Mouse (Mus musculus): Measurements from ENCODE around the gene Scaper. TPM values are rescaled to one million over a fixed set of nuclear protein-coding genes. Genes with fewer than 3 reads are reported as not detected.

Scaper gene
- polyA plus RNA-seq, 1 experiment = 2.6 TPM

DNA sequence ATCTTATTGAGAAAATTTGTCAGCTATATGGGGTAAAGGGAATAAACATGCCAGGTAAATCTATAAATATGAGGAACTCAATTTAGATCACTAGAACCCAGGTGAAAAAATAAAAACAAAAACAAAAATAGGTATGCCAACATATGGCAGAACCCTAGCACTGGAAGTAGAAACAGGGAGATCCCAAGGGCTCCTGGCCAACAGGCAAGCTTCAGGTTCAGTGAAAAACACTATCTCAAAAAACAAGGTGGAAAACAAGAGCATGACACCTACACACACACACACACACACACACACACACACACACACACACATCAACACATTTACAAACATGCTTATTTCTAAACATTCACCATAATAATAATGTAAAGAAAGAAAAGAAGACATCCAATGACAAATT is 21.2 kb downstream of the Scaper start:
- TF ChIP-seq CTCF (IDR thresholded peaks at IDR 0.05; ENCODE audit: extremely low read depth, insufficient read length, insufficient replicate concordance, low read depth, low read length) (no peak), POLR2A (IDR thresholded peaks at IDR 0.05; ENCODE audit: low read depth, low read length) (no peak)
- Histone ChIP-seq H3K36me3 (ENCODE audit: control insufficient read depth, insufficient read depth, low read length) (no peaks in the 10 kb centered on the region), H3K4me1 (ENCODE audit: control insufficient read depth, insufficient read depth, insufficient read length, low read length) (no peaks in the 10 kb centered on the region), H3K4me3 (ENCODE audit: low read depth, low read length) (no peak overlapping the region), H3K27ac (ENCODE audit: insufficient read depth, low read depth, low read length) (no peak overlapping the region), H3K27me3 (ENCODE audit: control insufficient read depth, insufficient read depth, low read length) (no peaks in the 10 kb centered on the region)

DNA sequence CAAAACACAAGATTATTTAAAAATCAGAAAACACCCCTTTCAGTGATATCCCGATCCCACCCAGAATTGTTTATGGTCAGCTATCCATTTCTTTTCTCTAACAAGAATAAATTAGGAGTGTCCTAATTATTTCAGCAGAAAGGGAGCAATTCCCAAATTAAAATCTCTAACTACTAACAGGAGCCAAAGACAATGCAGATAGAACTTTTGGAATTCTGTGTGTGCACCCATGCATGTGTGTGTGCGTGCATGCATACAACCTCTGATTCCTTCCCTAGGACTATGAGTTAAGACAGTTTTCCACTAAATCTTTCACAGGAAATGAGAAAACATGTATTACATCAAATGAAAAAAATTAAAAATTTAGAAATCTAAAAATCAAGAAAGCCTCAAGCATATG is 26.4 kb downstream of the Scaper start:
- Histone ChIP-seq H3K4me3 (ENCODE audit: low read depth, low read length) (no peak overlapping the region), H3K27me3 (ENCODE audit: control insufficient read depth, insufficient read depth, low read length) (no peaks in the 10 kb centered on the region), H3K36me3 (ENCODE audit: control insufficient read depth, insufficient read depth, low read length) (no peaks in the 10 kb centered on the region; the same call in 1 of the 2 replicates), H3K4me1 (ENCODE audit: control insufficient read depth, insufficient read depth, insufficient read length, low read length) (no peaks in the 10 kb centered on the region), H3K27ac (ENCODE audit: insufficient read depth, low read depth, low read length) (no peak overlapping the region)
- TF ChIP-seq CTCF (IDR thresholded peaks at IDR 0.05; ENCODE audit: extremely low read depth, insufficient read length, insufficient replicate concordance, low read depth, low read length) (no peak), POLR2A (IDR thresholded peaks at IDR 0.05; ENCODE audit: low read depth, low read length) (no peak)
- 98% methylated on average over 2 of the region's 2 CpGs for WGBS

DNA sequence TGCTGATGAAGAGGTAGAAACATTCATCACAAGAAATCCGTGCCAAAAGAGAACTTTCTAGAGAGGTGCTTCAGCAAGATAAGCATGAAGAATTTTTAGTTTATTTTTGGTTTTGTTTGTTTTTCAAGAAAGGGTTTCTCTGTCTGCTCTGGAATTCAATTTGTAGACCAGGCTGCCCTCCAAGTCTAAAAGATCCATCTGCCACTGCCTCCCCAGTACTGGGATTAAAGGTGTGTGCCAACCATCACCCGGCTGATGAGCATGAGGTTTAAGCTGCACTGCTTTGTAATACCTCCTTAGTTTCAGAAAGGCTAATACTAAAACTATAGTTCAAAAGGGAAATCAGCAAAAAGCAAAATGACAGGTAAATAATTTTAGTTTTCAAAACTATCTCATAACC is 35.0 kb downstream of the Scaper start:
- WGBS = 89% methylated on average over 2 of the region's 2 CpGs
- Histone ChIP-seq H3K27me3 (ENCODE audit: control insufficient read depth, insufficient read depth, low read length) (no peaks in the 10 kb centered on the region), H3K4me3 (ENCODE audit: low read depth, low read length) (no peak overlapping the region), H3K27ac (ENCODE audit: insufficient read depth, low read depth, low read length) (no peak overlapping the region), H3K4me1 (ENCODE audit: control insufficient read depth, insufficient read depth, insufficient read length, low read length) (no peaks in the 10 kb centered on the region), H3K36me3 (ENCODE audit: control insufficient read depth, insufficient read depth, low read length) (0 out of 2 replicates have a peak, but pooled peaks cover 1% of the 10 kb centered on the region)
- TF ChIP-seq CTCF (IDR thresholded peaks at IDR 0.05; ENCODE audit: extremely low read depth, insufficient read length, insufficient replicate concordance, low read depth, low read length) (no peak), POLR2A (IDR thresholded peaks at IDR 0.05; ENCODE audit: low read depth, low read length) (no peak)

- 69% methylated on average over 3 of the region's 3 CpGs for WGBS
- no peaks in the 10 kb centered on the region for H3K4me1 ChIP-seq (ENCODE audit: control insufficient read depth, insufficient read depth, insufficient read length, low read length)
- TF ChIP-seq CTCF (IDR thresholded peaks at IDR 0.05; ENCODE audit: extremely low read depth, insufficient read length, insufficient replicate concordance, low read depth, low read length) (no peak), POLR2A (IDR thresholded peaks at IDR 0.05; ENCODE audit: low read depth, low read length) (no peak)
Measured at GRCm38 (mm10) chr9:55901588-55901987, 36.3 kb downstream of the Scaper start.

GRCm38 (mm10) chr9:55900531-55900930 is 37.4 kb downstream of the Scaper start:
- Histone ChIP-seq H3K36me3 (ENCODE audit: control insufficient read depth, insufficient read depth, low read length) (0 out of 2 replicates have a peak, but pooled peaks cover 1% of the 10 kb centered on the region), H3K4me1 (ENCODE audit: control insufficient read depth, insufficient read depth, insufficient read length, low read length) (no peaks in the 10 kb centered on the region), H3K4me3 (ENCODE audit: low read depth, low read length) (no peak overlapping the region), H3K27ac (ENCODE audit: insufficient read depth, low read depth, low read length) (no peak overlapping the region), H3K27me3 (ENCODE audit: control insufficient read depth, insufficient read depth, low read length) (no peaks in the 10 kb centered on the region)
- 73% methylated on average over 4 of the region's 4 CpGs for WGBS
- TF ChIP-seq POLR2A (IDR thresholded peaks at IDR 0.05; ENCODE audit: low read depth, low read length) = no peak
- TF ChIP-seq CTCF (IDR thresholded peaks at IDR 0.05; ENCODE audit: extremely low read depth, insufficient read length, insufficient replicate concordance, low read depth, low read length) = no peak

More at GRCm38 (mm10) chr9:55901588-55901987, 36.3 kb downstream of the Scaper start:
- Histone ChIP-seq H3K27me3 (ENCODE audit: control insufficient read depth, insufficient read depth, low read length) (no peaks in the 10 kb centered on the region), H3K27ac (ENCODE audit: insufficient read depth, low read depth, low read length) (no peak overlapping the region), H3K4me3 (ENCODE audit: low read depth, low read length) (no peak overlapping the region), H3K36me3 (ENCODE audit: control insufficient read depth, insufficient read depth, low read length) (0 out of 2 replicates have a peak, but pooled peaks cover 1% of the 10 kb centered on the region)

- no peak overlapping the region for H3K27ac ChIP-seq (ENCODE audit: insufficient read depth, low read depth, low read length)
- WGBS = 78% methylated on average over 1 of the region's 1 CpGs
Measured at GRCm38 (mm10) chr9:55878066-55878465, 59.9 kb downstream of the Scaper start.

DNA sequence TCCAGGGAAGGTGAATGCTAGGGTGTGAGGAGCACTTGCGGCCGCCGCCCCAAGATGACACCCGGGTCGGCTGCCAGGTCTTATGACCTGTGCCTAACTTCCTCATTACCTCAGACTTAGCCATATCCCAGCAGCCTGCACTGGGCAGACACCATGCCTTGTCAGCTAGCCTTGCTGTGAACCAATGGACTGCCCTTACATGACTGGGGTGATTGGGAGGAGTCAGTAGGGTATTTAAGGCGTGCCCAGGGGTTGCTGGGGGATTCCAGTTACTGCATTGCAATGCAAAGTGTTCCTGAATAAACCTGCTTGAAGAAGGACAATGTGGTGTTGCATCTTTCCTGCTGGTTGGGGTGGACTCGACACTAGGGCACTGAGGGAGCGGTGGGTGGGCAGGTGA is 148.5 kb downstream of the Scaper start:
- Histone ChIP-seq H3K27me3 (ENCODE audit: control insufficient read depth, insufficient read depth, low read length) (no peaks in the 10 kb centered on the region), H3K4me3 (ENCODE audit: low read depth, low read length) (no peak overlapping the region), H3K36me3 (ENCODE audit: control insufficient read depth, insufficient read depth, low read length) (no peaks in the 10 kb centered on the region), H3K4me1 (ENCODE audit: control insufficient read depth, insufficient read depth, insufficient read length, low read length) (peaks cover 4% of the 10 kb centered on the region; the same call in 1 of the 2 replicates), H3K27ac (ENCODE audit: insufficient read depth, low read depth, low read length) (no peak overlapping the region)
- WGBS = 76% methylated on average over 8 of the region's 8 CpGs
- no peak for TF ChIP-seq CTCF (IDR thresholded peaks at IDR 0.05; ENCODE audit: extremely low read depth, insufficient read length, insufficient replicate concordance, low read depth, low read length)
- no peak for TF ChIP-seq POLR2A (IDR thresholded peaks at IDR 0.05; ENCODE audit: low read depth, low read length)

More at GRCm38 (mm10) chr9:55878066-55878465, 59.9 kb downstream of the Scaper start:
- Histone ChIP-seq H3K4me1 (ENCODE audit: control insufficient read depth, insufficient read depth, insufficient read length, low read length) (no peaks in the 10 kb centered on the region), H3K27me3 (ENCODE audit: control insufficient read depth, insufficient read depth, low read length) (no peaks in the 10 kb centered on the region), H3K4me3 (ENCODE audit: low read depth, low read length) (no peak overlapping the region), H3K36me3 (ENCODE audit: control insufficient read depth, insufficient read depth, low read length) (no peaks in the 10 kb centered on the region)
- TF ChIP-seq CTCF (IDR thresholded peaks at IDR 0.05; ENCODE audit: extremely low read depth, insufficient read length, insufficient replicate concordance, low read depth, low read length) = no peak
- no peak for TF ChIP-seq POLR2A (IDR thresholded peaks at IDR 0.05; ENCODE audit: low read depth, low read length)
